Mouse (Mus musculus) lung, postnatal 0 days (tissue): ENCODE measurements at regions not wholly inside any gene's neighbourhood (a gene's known extent, or its start where the extent isn't known, plus 50 kb on each side); places are given as distances from the start of the nearest gene placed in this dataset.

ENCODE experiments used
- CTCF ChIP-seq: IDR thresholded peaks from 2 replicates; pipeline ENCODE4 v1.5.1; 2016; ENCODE audit warnings: antibody characterized with exemption, mild to moderate bottlenecking
- EP300 ChIP-seq: IDR thresholded peaks from 2 replicates; pipeline ENCODE4 v1.6.1; 2016; ENCODE audit warnings: antibody characterized with exemption, mild to moderate bottlenecking, control low read depth

DNA sequence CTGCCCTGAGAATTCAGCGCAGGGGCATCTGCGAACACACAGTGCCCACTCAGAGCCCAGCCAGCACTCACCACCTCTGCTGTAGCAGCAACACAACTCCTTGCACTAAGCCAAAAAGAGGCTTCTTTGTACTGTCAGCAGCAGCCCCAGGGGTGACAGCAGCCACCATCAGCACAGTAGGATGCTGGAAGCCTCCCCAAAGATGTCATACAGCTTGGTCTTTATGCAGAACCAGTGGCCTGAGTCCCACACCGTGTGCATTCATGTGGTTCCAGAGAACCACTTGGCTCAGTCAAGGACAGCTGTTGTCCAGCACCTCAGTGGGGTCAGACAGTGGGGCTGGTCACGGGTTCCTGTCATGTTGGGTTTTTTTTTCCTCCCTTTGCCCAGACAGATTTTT is 98.6 kb upstream of the Mc3r start:
- TF ChIP-seq CTCF (no peak), EP300 (no peak)
